Mouse (Mus musculus) heart, postnatal 25 days (tissue): ENCODE data around the gene Kcnj6. TPM values are rescaled to one million over a fixed set of nuclear protein-coding genes. Genes with fewer than 3 reads are reported as not detected.

Source experiments
- DNase-seq: peaks from one replicate; pipeline ENCODE4 v3.0.0; 2022; ENCODE audit warnings: low spot score
- intact Hi-C: fragments of 180-260 bp; cut with DNase I; formaldehyde crosslinking; loops from one replicate; pipeline ENCODE4 v1.15.1; 2025
- total RNA-seq, 2 experiments: library from RNA; stranded (reverse); gene quantifications; 2 replicates each; pipeline ENCODE4 v1.2.3; 2021

The Kcnj6 gene
- total RNA-seq, 2 experiments from 2014 or later = not detected

DNA sequence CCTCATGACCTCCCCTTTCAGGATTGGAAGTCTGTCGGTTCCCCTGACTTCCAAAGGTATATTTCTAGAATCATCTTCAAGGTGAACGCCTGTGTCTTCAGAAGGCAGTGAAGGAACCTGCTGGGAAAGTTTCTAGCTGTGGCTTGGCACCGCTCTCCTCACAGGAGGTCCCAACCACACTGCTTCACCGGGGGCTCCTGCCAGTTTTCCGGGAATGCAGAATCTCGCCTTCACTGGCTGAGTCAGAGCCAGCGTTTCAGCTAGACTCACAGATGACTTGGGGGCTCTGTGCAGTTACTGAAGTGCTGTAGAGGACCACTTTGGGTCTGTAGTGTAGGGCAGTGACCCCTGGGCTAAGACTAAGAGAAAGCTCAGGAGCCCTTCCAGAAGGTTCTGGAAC is 208.8 kb downstream of the Kcnj6 start:
- intact Hi-C loops = loop anchor here (2.0 to 5.0 kb wide), 2 partner anchors 208 to 554 kb away; partner anchors contain the start of gene Kcnj6
- DNase-seq = no peak

DNA sequence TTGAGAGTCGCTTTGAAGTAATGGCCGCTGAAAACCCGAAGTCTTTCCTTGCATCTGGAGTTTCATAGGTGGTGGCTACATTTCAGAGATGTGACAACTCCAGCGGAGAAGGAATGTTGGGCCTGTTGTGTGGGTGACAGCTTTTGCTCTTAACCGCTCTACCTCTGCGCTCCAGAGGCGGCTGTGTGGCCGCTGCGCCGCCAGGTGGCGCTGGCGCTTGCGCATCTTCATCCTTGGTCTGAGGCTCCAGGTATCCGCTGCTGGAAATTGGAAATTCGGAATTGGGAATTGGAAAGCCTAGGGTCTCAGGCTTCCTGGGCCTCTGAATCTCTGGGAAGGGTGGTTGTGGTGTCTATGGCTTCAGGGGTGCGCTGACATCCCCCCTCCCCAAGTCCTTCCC is 209.3 kb downstream of the Kcnj6 start:
- intact Hi-C loops = loop anchor here (2.0 to 5.0 kb wide), 2 partner anchors 209 to 554 kb away; partner anchors contain the start of gene Kcnj6
- DNase-seq = no peak

DNA sequence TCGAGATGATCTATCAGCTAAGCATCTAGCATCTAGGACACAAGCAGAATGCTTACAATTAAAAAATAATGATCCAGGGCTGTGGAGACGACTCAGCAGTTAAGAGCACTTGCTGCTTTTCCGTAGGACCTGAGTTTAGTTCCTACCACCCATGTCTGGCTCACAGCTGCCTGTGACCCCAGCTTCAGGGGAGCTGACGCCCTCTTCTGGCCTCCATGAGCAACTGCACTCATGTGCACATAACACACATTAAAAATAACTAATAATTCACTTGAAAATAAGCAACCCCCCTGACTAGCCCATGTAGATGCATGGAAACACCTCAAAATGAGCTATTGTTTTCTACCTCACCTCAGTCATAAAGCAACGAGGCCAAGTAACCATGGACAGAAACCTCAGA is 211.6 kb downstream of the Kcnj6 start:
- no peak for DNase-seq
- intact Hi-C loops = loop anchor here (5.0 kb wide), 1 partner anchor 556 kb away; no protein-coding TSS in a partner anchor

DNA sequence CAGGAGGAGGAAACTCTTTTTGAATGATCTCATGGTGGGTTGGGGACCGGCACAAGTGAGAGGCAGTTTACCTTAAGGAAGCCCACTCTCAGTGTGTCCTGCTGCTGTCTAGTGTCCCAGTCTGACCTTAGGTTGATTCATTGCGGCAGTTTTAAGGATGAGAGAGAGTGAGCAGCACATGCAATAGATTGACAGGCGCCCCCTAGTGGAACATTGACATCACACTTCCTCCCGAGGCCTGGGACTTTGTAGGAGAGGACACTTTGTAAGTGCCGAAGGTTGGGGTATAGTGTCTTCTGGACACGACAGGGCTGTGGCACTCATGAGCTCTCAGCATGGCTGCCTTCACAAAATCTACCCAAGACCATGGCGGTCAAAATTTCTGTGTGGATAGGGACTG is 213.8 kb downstream of the Kcnj6 start:
- no peak for DNase-seq
- intact Hi-C loops = no loop called here

DNA sequence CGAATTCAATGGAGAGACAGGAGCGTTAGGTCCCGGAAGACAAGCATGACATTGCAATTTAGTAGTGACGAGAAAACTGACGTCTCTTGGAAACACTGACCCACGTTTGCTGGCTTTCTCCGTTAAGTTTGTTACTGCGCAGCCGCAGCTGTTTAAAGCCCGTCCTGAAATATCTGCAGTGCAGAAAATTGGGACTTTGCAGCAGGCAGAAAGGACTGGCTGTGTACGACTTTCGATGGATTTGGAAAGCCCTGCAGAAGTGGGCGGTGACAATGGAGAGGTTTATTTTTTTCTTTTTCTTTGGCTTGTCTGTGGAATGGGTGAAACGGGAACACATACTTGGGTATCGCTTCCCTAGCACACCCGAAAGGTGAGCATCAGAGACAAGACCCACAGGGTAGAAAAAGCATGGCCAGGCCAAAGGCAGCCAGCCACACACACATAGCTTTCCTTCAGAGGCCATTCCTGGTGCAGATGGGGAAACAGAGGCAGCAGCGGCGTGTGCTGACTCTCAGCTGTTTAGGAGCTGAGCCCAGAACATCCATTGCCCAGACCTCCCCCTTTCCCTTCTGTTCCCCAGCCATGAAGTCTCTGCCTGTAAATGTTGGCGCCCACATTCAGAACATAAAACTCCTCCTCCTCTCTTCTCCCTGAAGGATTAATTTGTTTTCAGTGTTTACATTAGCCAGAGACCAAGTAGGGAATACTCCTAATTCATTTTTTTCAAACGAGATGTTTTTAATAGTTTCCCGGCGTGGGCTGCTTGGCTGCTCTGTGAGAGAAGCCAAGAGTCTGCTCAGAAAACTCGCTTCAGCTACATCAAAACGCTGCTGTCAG is 215.2 kb downstream of the Kcnj6 start:
- DNase-seq = no peak
- intact Hi-C loops = no loop called here

DNA sequence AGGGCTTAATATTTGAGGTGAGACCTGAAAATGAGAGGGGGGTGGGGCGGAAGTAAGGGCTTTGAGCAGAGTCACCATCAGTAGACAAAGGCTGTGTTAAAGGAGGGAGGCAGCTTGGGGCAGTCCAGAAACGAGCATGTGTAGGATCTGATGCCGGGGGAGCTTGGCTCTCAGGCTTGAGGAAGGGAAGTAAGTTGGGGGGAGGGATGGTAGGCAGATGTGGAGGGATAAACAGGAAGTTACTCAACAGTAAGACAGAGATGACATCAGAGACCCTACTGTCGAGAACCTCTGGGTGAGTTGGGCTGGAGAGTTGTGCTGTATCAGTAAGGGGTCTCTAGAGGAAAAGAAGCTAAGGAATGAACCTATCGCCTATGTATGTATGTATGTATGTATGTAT is 223.6 kb downstream of the Kcnj6 start:
- intact Hi-C loops = no loop called here
- no peak for DNase-seq

DNA sequence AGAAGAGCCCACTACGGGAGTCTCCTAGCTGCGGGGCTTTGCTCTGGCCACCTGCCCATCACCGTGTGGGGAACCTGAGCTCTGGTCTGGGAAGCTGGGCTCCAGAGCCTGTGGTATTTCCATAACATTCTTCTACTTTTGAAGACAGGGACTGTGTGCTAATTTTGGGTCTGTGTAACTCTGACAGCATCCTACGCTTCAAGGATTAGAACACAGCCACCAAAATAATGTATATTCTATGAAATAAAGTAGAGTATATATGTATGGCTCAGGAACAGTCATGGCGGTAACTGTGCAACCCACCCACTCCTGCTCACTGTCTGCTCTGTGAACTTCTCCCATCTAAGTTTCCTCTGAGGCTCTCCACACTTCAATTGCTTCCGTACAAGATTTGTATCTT is 229.9 kb downstream of the Kcnj6 start:
- no peak for DNase-seq
- intact Hi-C loops = no loop called here

DNA sequence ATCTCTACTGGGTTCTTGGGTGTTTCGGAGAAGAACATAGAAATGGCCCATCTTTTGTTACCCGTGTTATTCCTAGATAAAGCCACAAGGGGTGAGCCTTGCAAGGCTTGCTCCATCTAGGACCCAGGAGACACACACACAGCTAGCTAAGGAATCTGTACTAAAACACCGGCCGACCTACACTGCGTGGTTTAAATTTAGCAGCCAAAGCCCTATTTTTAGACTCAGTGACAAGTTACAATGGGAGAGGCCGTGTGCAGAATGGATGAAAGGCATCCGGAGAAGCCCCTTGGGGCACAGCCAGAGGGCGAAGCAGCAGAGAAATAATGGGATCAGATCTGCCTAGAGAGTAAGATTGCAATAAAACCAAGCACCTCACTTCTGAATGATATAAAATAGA is 232.4 kb downstream of the Kcnj6 start:
- no peak for DNase-seq
- intact Hi-C loops = no loop called here

DNA sequence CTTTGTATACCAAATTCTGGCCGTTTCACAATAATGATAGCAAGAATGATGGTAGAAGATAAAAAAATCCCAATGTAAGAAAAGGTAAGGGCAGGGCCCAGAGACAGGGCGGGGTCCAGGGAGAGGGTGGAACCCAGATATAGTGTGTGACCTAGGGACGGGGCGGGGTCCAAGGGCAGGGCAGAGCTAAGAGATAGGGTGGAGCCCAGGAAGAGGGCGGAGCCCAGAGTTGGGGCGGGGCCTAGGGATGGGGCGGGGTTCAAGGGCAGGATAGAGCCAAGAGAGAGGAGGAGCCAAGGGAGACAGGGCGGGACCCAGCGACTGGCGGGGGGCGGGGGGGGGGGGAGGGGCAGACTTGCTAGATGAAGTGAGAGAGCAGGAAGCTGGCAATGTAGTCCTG is 236.8 kb downstream of the Kcnj6 start:
- no peak for DNase-seq
- intact Hi-C loops = no loop called here

DNA sequence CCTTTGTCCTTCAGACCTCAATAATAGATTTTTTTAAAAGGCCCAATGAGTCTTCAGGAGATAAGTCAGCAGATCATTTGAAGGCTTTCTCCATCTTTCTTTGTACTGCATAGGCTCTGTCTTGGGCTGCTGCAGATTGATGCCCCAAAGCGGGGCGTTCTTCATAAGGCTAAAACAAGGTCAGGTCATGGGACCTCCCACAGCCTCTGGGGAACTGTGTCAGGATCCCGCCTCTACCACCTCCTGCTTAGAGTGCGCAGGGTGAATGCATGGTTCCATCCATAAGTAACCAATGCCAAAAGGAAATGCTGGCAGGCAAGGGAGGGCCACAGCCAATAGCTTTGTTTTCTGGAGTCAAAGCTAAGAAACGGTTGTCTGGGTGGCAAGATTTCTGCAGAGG is 237.7 kb downstream of the Kcnj6 start:
- intact Hi-C loops = no loop called here
- no peak for DNase-seq

DNA sequence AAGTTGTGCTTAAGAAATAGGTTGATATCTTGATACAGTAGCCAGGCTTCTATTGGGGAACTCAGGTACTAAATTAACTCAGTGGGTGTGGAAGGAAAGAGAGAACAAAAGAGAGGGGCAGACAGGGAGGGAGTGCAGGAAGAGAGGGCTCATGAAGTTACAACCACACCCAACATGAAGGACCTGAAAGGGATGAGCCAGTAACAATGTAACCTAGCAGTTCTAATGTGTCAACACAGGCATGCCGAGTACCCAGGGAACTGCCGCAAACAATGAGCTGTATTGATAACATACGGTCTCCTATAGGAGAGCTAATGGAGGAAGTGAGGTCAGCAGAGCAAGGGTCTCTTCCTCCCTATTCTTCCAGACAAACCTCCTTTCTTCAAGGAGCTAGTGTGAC is 238.9 kb downstream of the Kcnj6 start:
- no peak for DNase-seq
- intact Hi-C loops = no loop called here

DNA sequence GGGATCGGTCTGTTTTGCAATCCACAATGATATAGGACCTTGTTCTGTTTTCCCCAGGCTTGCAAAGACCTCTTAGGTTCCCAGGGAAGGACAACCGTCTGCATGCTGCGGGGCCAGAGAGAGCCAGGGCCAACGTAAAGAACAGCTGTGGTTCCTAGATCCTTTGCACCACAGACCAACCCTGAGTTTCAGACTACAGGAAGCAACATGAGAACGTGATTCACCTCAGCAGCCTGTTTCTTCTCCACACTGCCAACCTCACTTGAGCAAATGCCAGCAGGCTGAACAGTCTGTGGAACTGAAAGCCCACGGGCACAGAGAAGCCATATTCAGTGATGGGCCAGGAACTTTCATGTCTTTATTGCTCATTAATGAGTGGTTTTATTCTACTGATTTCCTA is 241.1 kb downstream of the Kcnj6 start:
- no peak for DNase-seq
- intact Hi-C loops = no loop called here

DNA sequence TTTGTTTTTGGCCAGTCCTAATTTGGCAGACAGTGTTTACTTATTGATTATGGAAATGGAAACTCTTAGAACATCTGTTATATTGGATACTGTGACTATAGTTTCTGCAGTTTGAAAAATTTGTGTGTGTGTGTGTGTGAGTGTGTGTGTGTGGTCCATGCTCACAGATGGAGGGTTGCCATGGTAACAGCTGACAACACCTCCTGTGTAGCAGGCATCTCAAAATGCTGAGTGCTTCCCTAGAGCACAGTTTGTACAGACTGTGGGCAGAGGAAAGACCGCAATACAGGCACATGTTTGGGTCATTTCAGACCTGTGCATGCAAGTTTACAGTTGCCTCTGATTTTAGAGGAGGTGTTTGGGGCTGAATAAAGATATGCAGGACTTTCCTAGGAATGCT is 244.0 kb downstream of the Kcnj6 start:
- DNase-seq = no peak
- intact Hi-C loops = no loop called here

DNA sequence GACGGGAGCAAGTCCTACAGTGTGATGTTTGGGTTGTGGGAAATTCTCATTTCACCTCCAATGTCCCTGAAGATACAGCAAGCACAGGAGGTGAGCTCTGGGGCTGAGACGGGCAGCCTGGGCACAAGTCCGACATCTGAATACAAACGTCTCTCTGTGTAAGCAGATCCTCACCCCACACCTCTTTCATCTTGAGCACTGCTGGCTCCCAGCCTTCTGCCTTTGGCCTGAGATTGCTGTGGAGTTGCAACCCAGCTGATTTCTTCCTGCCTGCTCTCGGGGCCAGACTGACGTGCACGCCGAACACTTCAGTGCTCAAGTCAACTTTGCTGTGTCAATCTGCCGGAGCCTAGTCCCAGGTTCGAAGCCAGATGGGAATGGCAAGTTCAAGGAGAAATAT is 244.7 kb downstream of the Kcnj6 start:
- intact Hi-C loops = no loop called here
- DNase-seq = no peak

DNA sequence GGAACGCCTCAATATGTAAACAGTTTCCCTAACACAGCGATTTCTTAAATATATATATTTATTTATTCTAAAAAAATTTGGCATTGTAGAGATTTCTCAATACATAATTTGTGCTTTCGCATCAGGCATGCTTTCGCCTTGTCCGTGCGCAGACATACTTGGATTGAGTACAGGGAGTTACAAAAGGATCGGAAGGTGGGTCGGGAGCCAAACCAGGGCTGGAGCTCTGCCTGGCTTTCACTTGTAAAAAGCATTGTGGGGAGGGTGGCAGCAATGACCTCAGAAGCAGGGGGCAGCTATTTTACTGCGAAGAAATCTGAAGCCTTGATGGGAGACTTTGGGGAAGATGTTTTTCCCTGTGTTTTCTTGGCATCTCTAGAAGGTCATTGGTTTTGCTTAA is 252.5 kb downstream of the Kcnj6 start:
- DNase-seq = no peak
- intact Hi-C loops = no loop called here

DNA sequence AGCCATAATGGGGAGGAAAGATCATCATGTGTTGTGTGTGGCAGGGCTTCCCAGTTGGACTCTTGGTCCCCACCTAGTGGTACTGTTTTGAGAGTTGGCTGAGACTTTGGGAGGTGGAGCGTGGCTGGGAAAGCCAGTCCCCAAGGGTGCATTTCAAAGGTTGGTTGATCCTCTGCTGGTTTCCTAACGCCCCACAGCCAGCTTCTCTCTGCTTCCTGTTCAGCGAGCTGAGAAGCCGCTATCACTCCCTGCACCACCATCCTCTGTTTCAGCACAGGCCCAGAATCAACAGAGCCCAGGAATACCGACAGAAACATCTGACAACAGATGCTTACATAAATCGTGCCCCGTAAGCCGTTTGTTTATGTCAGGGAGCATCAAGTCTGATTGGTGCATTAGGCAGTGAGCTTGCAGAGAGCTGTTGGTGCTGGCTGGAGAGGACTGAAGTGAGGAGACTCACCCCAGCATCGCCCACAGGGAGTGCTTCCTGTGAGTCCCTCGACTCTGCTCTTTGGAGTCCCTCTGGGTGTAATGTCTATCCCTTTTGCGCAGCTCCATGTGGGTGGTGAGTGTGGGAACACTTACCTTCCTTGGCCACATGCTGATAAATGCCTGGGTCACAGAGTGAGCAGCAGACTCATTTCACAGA is 253.5 kb downstream of the Kcnj6 start:
- no peak for DNase-seq
- intact Hi-C loops = no loop called here

DNA sequence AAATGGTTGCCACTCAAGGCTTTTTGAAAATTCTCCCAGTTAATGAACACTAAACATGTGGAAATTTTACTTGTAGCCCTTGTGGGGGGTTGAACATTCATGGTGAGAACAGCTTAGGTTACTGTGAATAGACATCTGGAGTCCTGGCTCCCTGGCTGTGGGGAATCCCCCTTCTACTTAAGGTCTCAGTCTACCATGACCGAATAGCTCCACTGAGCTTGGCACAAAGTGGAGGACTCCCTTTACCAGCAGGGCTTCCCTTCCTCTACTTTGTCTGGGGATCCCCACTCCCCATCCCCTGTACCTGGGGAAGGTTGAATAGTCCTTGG is 260.2 kb downstream of the Kcnj6 start:
- intact Hi-C loops = no loop called here
- no peak for DNase-seq

DNA sequence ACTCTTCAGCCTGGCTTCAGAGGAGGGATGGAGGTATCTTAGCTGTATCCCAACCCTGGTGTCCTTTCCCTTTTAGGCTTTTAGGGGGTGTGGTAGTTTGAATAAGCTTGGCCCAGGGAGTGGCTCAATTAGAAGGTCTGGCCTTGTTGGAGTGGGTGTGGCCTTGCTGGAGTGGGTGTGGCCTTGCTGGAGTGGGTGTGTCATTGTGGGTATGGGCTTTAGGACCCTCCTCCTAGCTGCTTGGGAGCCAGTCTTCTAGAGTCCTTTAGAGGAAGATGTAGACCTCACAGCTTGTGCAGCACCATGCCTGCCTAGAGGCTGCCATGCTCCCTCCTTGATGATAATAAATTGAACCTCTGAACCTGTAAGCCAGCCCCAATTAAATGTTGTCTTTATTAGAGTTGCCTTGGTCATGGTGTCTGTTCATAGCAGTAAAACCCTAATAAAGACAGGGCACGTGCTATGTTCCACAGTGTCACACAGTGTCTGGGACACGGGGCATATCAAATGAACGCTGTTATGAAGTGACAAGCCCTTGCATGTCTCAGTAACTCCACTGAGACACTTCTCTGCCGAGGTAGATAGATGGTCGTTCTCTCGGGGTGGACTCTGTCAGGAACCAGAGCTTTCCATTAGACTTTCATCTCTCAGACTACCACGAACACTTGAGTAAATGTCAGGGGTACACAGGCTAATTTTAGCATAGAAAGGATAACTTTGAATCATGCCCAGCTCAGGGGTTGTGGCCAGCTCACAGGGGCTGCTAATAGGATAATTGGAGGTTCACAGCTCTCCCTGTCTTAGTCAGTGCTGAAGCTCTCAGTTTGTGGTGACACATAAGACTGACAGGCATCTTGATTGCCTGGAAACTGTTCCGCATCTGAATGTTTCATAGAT is 260.8 kb downstream of the Kcnj6 start:
- intact Hi-C loops = no loop called here

DNA sequence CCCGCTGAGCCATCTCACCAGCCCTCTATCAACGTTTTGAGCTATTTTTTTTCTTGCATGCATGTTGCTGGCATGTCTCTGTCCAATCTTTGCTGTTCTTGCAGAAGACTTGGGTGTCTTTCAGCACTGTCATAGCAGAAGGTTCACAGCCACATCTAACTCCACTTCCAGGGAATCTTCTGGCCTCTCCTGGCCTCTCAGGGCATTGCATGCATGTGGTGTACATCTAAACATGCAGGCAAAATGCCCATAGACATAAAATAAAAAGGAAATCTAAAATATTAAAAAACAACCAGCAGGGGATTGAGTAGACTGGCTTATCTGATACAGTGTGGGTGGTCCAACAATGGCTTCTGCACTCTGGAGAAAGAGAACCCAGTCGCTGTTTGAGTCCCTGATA is 262.0 kb downstream of the Kcnj6 start:
- no peak for DNase-seq
- intact Hi-C loops = no loop called here

More for the DNA sequence above, 260.8 kb downstream of the Kcnj6 start:
- DNase-seq = no peak

DNA sequence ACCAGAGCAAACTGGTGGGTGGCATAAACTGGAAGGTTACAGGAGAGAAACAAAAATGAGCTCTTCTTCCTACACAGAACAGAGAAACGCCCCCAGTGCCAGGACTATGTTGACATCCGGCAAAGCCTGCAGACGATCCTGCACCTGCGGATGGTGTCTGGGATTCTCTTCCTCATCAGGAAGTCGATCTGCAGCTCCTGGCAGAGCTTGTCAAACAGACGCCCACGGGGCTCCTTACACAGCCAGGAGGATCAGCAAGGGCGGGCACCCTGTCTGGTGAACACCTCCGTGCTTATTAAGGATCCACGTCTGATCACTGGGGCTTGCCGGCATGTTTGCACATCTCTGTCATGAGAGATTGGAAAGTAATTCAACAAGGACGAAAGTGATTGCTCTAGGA is 266.5 kb downstream of the Kcnj6 start:
- DNase-seq = no peak
- intact Hi-C loops = no loop called here

DNA sequence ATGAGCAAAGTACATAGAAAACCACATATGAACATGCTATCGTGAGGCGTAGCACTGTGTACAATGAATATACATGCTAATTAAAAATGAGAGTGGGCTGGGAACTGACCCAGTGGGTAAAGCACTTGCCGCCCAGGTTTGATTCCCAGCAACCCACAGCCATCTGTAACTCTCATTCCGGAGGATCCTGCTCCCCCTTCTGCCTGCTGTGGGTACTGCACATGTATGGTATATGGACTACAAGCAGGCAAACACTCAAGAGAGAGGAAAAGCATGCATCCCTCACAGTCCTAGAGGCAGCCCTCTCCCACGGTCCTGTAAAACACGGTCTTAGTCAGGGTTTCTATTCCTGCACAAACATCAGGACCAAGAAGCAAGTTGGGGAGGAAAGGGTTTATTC is 268.3 kb downstream of the Kcnj6 start:
- intact Hi-C loops = no loop called here
- no peak for DNase-seq
